Mouse (Mus musculus) kidney, adult 2 months (tissue): ENCODE data around the gene Ano1.

Experiments used
- CTCF ChIP-seq: fragments of 200-500 bp; conservative IDR thresholded peaks from 2 replicates; pipeline ENCODE4 v1.5.1; 2011; ENCODE audit warnings: low read depth, mild to moderate bottlenecking, control low read depth, low read length, moderate library complexity, mixed read lengths; ENCODE audit not compliant: insufficient read depth, insufficient read length
- POLR2A ChIP-seq: fragments of 200-500 bp; IDR thresholded peaks from one replicate; pipeline ENCODE4 v1.6.1; 2011; ENCODE audit warnings: low read depth, low read length, control low read depth

GRCm38 (mm10) chr7:144717736-144718135 is 34.0 kb downstream of the Ano1 start:
- no peak for TF ChIP-seq CTCF
- TF ChIP-seq POLR2A: no peak
